Mouse (Mus musculus): ENCODE measurements at regions not wholly inside any gene's neighbourhood (a gene's known extent, or its start where the extent isn't known, plus 50 kb on each side); places are given as distances from the start of the nearest gene placed in this dataset.

- in situ Hi-C loops (cut with MboI; ENCODE audit: low pct_ligation_motif_present, low pct_unique_long_range_greater_than_20kb, low sequenced_read_pairs), result no loop called here
- H3K9ac ChIP-seq (ENCODE audit: insufficient read depth, low read depth), result no peak overlapping the region
- no peaks in the 10 kb centered on the region for H3K36me3 ChIP-seq (replicated peaks in 1 of 2; ENCODE audit: control insufficient read depth in 1 of 2, insufficient read depth in 1 of 2, low read length in 1 of 2)
- H3K79me2 ChIP-seq (replicated peaks; ENCODE audit: control insufficient read depth, extremely low read depth, insufficient read depth, poor library complexity, severe bottlenecking), result no peaks in the 10 kb centered on the region
- no peak overlapping the region for H3K4me3 ChIP-seq (replicated peaks in 1 of 3; ENCODE audit: low read depth in 2 of 3, low read length in 2 of 3, poor library complexity in 1 of 3)
- H3K9me3 ChIP-seq (replicated peaks; ENCODE audit: low read length), result no peaks in the 10 kb centered on the region
- no peak overlapping the region for H3K27ac ChIP-seq (ENCODE audit: insufficient read depth, low read depth)
- H3K4me2 ChIP-seq (ENCODE audit: insufficient read depth, low read depth, poor library complexity, severe bottlenecking), result no peak overlapping the region
- H3K4me1 ChIP-seq (ENCODE audit: control insufficient read depth in 1 of 2, insufficient read depth in 2 of 2), result no peaks in the 10 kb centered on the region
- dilution Hi-C loops (cut with MboI; ENCODE audit: extremely low pct_ligation_motif_present, extremely low pct_unique_long_range_greater_than_20kb, low sequenced_read_pairs), result no loop called here
- no peak for DNase-seq (ENCODE audit: extremely low read depth)
- TF ChIP-seq MEF2A (IDR thresholded peaks at IDR 0.05; ENCODE audit: borderline replicate concordance, low read depth, low read length), result no peak
- TF ChIP-seq ELF1 (IDR thresholded peaks at IDR 0.05; ENCODE audit: low read depth, low read length), result no peak
- no peak for TF ChIP-seq MAFK (IDR thresholded peaks at IDR 0.05; ENCODE audit: insufficient replicate concordance, low read length)
- TF ChIP-seq ETS1 (conservative IDR thresholded peaks at IDR 0.05; ENCODE audit: low read depth, low read length), result no peak
- H3K27me3 ChIP-seq (replicated peaks), result no peaks in the 10 kb centered on the region
Observed at GRCm38 (mm10) chr1:76194844-76195243, 648.8 kb downstream of the Slc4a3 start.

GRCm38 (mm10) chr1:76197651-76198050 is 651.6 kb downstream of the Slc4a3 start:
- dilution Hi-C loops (cut with MboI; ENCODE audit: extremely low pct_ligation_motif_present, extremely low pct_unique_long_range_greater_than_20kb, low sequenced_read_pairs) (no loop called here), in situ Hi-C loops (cut with MboI; ENCODE audit: low pct_ligation_motif_present, low pct_unique_long_range_greater_than_20kb, low sequenced_read_pairs) (no loop called here)
- Histone ChIP-seq H3K9ac (ENCODE audit: insufficient read depth, low read depth) (no peak overlapping the region), H3K4me2 (ENCODE audit: insufficient read depth, low read depth, poor library complexity, severe bottlenecking) (no peak overlapping the region), H3K9me3 (replicated peaks; ENCODE audit: low read length) (no peaks in the 10 kb centered on the region), H3K4me1 (ENCODE audit: control insufficient read depth in 1 of 2, insufficient read depth in 2 of 2) (no peaks in the 10 kb centered on the region), H3K79me2 (replicated peaks; ENCODE audit: control insufficient read depth, extremely low read depth, insufficient read depth, poor library complexity, severe bottlenecking) (no peaks in the 10 kb centered on the region), H3K27me3 (replicated peaks) (no peaks in the 10 kb centered on the region), H3K36me3 (replicated peaks in 1 of 2; ENCODE audit: control insufficient read depth in 1 of 2, insufficient read depth in 1 of 2, low read length in 1 of 2) (no peaks in the 10 kb centered on the region), H3K4me3 (replicated peaks in 1 of 3; ENCODE audit: low read depth in 2 of 3, low read length in 2 of 3, poor library complexity in 1 of 3) (no peak overlapping the region), H3K27ac (ENCODE audit: insufficient read depth, low read depth) (no peak overlapping the region)
- TF ChIP-seq E2F4 (IDR thresholded peaks at IDR 0.05; ENCODE audit: insufficient replicate concordance, low read depth, low read length) (no peak), JUN (IDR thresholded peaks at IDR 0.05; ENCODE audit: insufficient read depth, low read depth, low read length) (no peak), CHD1 (IDR thresholded peaks at IDR 0.05; ENCODE audit: low read depth, low read length) (no peak), ZMIZ1 (IDR thresholded peaks at IDR 0.05; ENCODE audit: low read depth, low read length) (no peak), UBTF (IDR thresholded peaks at IDR 0.05; ENCODE audit: low read depth, low read length) (no peak), SMC3 (IDR thresholded peaks at IDR 0.05; ENCODE audit: low read depth, low read length) (no peak), CHD2 (IDR thresholded peaks at IDR 0.05; ENCODE audit: low read length) (no peak), JUND (conservative IDR thresholded peaks at IDR 0.05; ENCODE audit: low read depth, low read length) (no peak), USF2 (conservative IDR thresholded peaks at IDR 0.05; ENCODE audit: low read depth, low read length) (no peak), ZC3H11A (IDR thresholded peaks at IDR 0.05; ENCODE audit: low read depth, low read length) (no peak)
- no peak for DNase-seq (ENCODE audit: extremely low read depth)

- H3K4me2 ChIP-seq (ENCODE audit: insufficient read depth, low read depth, poor library complexity, severe bottlenecking), result no peak overlapping the region
- in situ Hi-C loops (cut with MboI; ENCODE audit: low pct_ligation_motif_present, low pct_unique_long_range_greater_than_20kb, low sequenced_read_pairs) (no loop called here), dilution Hi-C loops (cut with MboI; ENCODE audit: extremely low pct_ligation_motif_present, extremely low pct_unique_long_range_greater_than_20kb, low sequenced_read_pairs) (no loop called here)
- TF ChIP-seq RAD21 (IDR thresholded peaks at IDR 0.05; ENCODE audit: low read depth, low read length) (no peak), NELFE (IDR thresholded peaks at IDR 0.05; ENCODE audit: low read depth, low read length) (no peak), CHD1 (IDR thresholded peaks at IDR 0.05; ENCODE audit: low read depth, low read length) (no peak), E2F4 (IDR thresholded peaks at IDR 0.05; ENCODE audit: insufficient replicate concordance, low read depth, low read length) (no peak), ZMIZ1 (IDR thresholded peaks at IDR 0.05; ENCODE audit: low read depth, low read length) (no peak), IRF4 (IDR thresholded peaks at IDR 0.05; ENCODE audit: low read depth, low read length) (no peak), HCFC1 (IDR thresholded peaks at IDR 0.05; ENCODE audit: low read depth, low read length) (no peak), EP300 (IDR thresholded peaks at IDR 0.05; ENCODE audit: low read length) (no peak), POLR2A (IDR thresholded peaks at IDR 0.05; ENCODE audit: low read depth, low read length) (no peak), ELF1 (IDR thresholded peaks at IDR 0.05; ENCODE audit: low read depth, low read length) (no peak), NRF1 (IDR thresholded peaks at IDR 0.05; ENCODE audit: low read depth, low read length) (no peak), USF2 (conservative IDR thresholded peaks at IDR 0.05; ENCODE audit: low read depth, low read length) (no peak), BHLHE40 (IDR thresholded peaks at IDR 0.05; ENCODE audit: low read depth, low read length) (no peak), ZC3H11A (IDR thresholded peaks at IDR 0.05; ENCODE audit: low read depth, low read length) (no peak), MYC (IDR thresholded peaks at IDR 0.05; ENCODE audit: low read depth, low read length) (no peak), TCF12 (IDR thresholded peaks at IDR 0.05; ENCODE audit: low read depth, low read length) (no peak), MEF2A (IDR thresholded peaks at IDR 0.05; ENCODE audit: borderline replicate concordance, low read depth, low read length) (no peak)
- H3K79me2 ChIP-seq (replicated peaks; ENCODE audit: control insufficient read depth, extremely low read depth, insufficient read depth, poor library complexity, severe bottlenecking), result no peaks in the 10 kb centered on the region
- no peak overlapping the region for H3K9ac ChIP-seq (ENCODE audit: insufficient read depth, low read depth)
- H3K4me3 ChIP-seq (replicated peaks in 1 of 3; ENCODE audit: low read depth in 2 of 3, low read length in 2 of 3, poor library complexity in 1 of 3), result no peak overlapping the region
- H3K9me3 ChIP-seq (replicated peaks; ENCODE audit: low read length), result no peaks in the 10 kb centered on the region
- no peaks in the 10 kb centered on the region for H3K27me3 ChIP-seq (replicated peaks)
- DNase-seq (ENCODE audit: extremely low read depth), result no peak
- H3K36me3 ChIP-seq (replicated peaks in 1 of 2; ENCODE audit: control insufficient read depth in 1 of 2, insufficient read depth in 1 of 2, low read length in 1 of 2), result no peaks in the 10 kb centered on the region
- no peak overlapping the region for H3K27ac ChIP-seq (ENCODE audit: insufficient read depth, low read depth)
- H3K4me1 ChIP-seq (ENCODE audit: control insufficient read depth in 1 of 2, insufficient read depth in 2 of 2), result no peaks in the 10 kb centered on the region
Observed at GRCm38 (mm10) chr1:76200906-76201305, 654.8 kb downstream of the Slc4a3 start.

Data from CH12.LX (cell line).